Mouse (Mus musculus) forebrain, embryonic 10.5 days (tissue): ENCODE measurements around the gene A530084C06Rik. TPM values are rescaled to one million over a fixed set of nuclear protein-coding genes. Genes with fewer than 3 reads are reported as not detected.

Experiments used
- DNase-seq: peaks from one replicate; pipeline ENCODE4 v3.0.0-alpha.2; 2017; ENCODE audit warnings: low spot score; ENCODE audit errors: extremely low spot score
- H3K27ac ChIP-seq: fragments of 300-500 bp; sonication (generic); 2 replicates; pipeline ENCODE4 v1.5.1; 2016; ENCODE audit warnings: mild to moderate bottlenecking
- H3K27me3 ChIP-seq: fragments of 300-500 bp; sonication (generic); 2 replicates; pipeline ENCODE4 v1.6.1; 2016; ENCODE audit warnings: mild to moderate bottlenecking; ENCODE audit not compliant: poor library complexity, severe bottlenecking
- H3K36me3 ChIP-seq: fragments of 300-500 bp; sonication (generic); replicated peaks from 2 replicates; pipeline ENCODE4 v1.6.1; 2016; ENCODE audit warnings: mild to moderate bottlenecking, moderate library complexity
- H3K4me1 ChIP-seq: fragments of 300-500 bp; sonication (generic); 2 replicates; pipeline ENCODE4 v1.6.1; 2016
- H3K4me3 ChIP-seq: fragments of 300-500 bp; sonication (generic); 2 replicates; pipeline ENCODE4 v1.5.1; 2016; ENCODE audit warnings: mild to moderate bottlenecking, moderate library complexity
- H3K9me3 ChIP-seq: fragments of 300-500 bp; sonication (generic); 2 replicates; pipeline ENCODE4 v1.6.1; 2016; ENCODE audit warnings: mild to moderate bottlenecking, moderate library complexity
- WGBS: fragments of 180-500 bp; shearing (Covaris S2); methylation state at CpG from one replicate; pipeline ENCODE4 v1.1.7; 2016; 5-methylcytosine and 5-hydroxymethylcytosine counted together
- polyA plus RNA-seq: library from polyadenylated mRNA; unstranded; fragments of >200 nt; fragmentation: Nextera tagmentation; extraction: Ambion mirVana; gene quantifications from 2 replicates; pipeline ENCODE4 v1.2.1, GENCODE M21; 2016

A530084C06Rik gene
- polyA plus RNA-seq, 1 experiment from 2014 or later, result not detected

GRCm38 (mm10) chr13:31524976-31525375, 34.2 kb downstream of the A530084C06Rik start:
- Histone ChIP-seq H3K9me3 (no peaks in the 10 kb centered on the region), H3K4me1 (no peaks in the 10 kb centered on the region)
- WGBS, result 91% methylated on average over 4 of the region's 4 CpGs

GRCm38 (mm10) chr13:31518971-31519370, 40.2 kb downstream of the A530084C06Rik start:
- Histone ChIP-seq H3K4me3 (no peak overlapping the region), H3K27me3 (no peaks in the 10 kb centered on the region), H3K27ac (no peak overlapping the region), H3K36me3 (no peaks in the 10 kb centered on the region), H3K4me1 (no peaks in the 10 kb centered on the region), H3K9me3 (no peaks in the 10 kb centered on the region)
- WGBS, result 94% methylated on average over 9 of the region's 9 CpGs
- DNase-seq, result no peak

More at GRCm38 (mm10) chr13:31524976-31525375, 34.2 kb downstream of the A530084C06Rik start:
- DNase-seq, result no peak
- no peaks in the 10 kb centered on the region for H3K27me3 ChIP-seq
- H3K4me3 ChIP-seq, result no peak overlapping the region
- H3K27ac ChIP-seq, result no peak overlapping the region
- H3K36me3 ChIP-seq, result no peaks in the 10 kb centered on the region

GRCm38 (mm10) chr13:31518411-31518886, 40.7 kb downstream of the A530084C06Rik start:
- DNase-seq, result no peak
- 86% methylated on average over 10 of the region's 10 CpGs for WGBS
- H3K9me3 ChIP-seq, result no peaks in the 10 kb centered on the region

GRCm38 (mm10) chr13:31515261-31515660, 43.9 kb downstream of the A530084C06Rik start:
- Histone ChIP-seq H3K9me3 (no peaks in the 10 kb centered on the region), H3K27ac (no peak overlapping the region), H3K4me3 (no peak overlapping the region), H3K27me3 (no peaks in the 10 kb centered on the region), H3K4me1 (no peaks in the 10 kb centered on the region), H3K36me3 (no peaks in the 10 kb centered on the region)
- WGBS, result 92% methylated on average over 7 of the region's 7 CpGs
- DNase-seq, result no peak

More at GRCm38 (mm10) chr13:31518411-31518886, 40.7 kb downstream of the A530084C06Rik start:
- H3K4me1 ChIP-seq, result no peaks in the 10 kb centered on the region
- no peak overlapping the region for H3K4me3 ChIP-seq
- H3K27me3 ChIP-seq, result no peaks in the 10 kb centered on the region
- H3K36me3 ChIP-seq, result no peaks in the 10 kb centered on the region
- H3K27ac ChIP-seq, result no peak overlapping the region

GRCm38 (mm10) chr13:31506494-31507167, 52.5 kb downstream of the A530084C06Rik start:
- Histone ChIP-seq H3K4me3 (no peak overlapping the region), H3K27me3 (no peaks in the 10 kb centered on the region), H3K27ac (no peak overlapping the region), H3K9me3 (no peaks in the 10 kb centered on the region), H3K36me3 (no peaks in the 10 kb centered on the region), H3K4me1 (no peaks in the 10 kb centered on the region)
- WGBS, result 87% methylated on average over 8 of the region's 8 CpGs
- DNase-seq, result no peak

Other genes with a start within 250 kb of the A530084C06Rik start
- gene Foxq1, start 3.2 kb downstream of the A530084C06Rik start, polyA plus RNA-seq, result 0.59 and 0.71 TPM in 2 replicates
- 3.5 and 3.9 TPM in 2 replicates for gene Foxf2, start 66.5 kb upstream of the A530084C06Rik start, polyA plus RNA-seq
- 2.5 and 2.6 TPM in 2 replicates for gene Foxc1, start 247.3 kb upstream of the A530084C06Rik start, polyA plus RNA-seq